Mouse (Mus musculus): Measurements from ENCODE around the gene Trf.

Gene Trf

DNA sequence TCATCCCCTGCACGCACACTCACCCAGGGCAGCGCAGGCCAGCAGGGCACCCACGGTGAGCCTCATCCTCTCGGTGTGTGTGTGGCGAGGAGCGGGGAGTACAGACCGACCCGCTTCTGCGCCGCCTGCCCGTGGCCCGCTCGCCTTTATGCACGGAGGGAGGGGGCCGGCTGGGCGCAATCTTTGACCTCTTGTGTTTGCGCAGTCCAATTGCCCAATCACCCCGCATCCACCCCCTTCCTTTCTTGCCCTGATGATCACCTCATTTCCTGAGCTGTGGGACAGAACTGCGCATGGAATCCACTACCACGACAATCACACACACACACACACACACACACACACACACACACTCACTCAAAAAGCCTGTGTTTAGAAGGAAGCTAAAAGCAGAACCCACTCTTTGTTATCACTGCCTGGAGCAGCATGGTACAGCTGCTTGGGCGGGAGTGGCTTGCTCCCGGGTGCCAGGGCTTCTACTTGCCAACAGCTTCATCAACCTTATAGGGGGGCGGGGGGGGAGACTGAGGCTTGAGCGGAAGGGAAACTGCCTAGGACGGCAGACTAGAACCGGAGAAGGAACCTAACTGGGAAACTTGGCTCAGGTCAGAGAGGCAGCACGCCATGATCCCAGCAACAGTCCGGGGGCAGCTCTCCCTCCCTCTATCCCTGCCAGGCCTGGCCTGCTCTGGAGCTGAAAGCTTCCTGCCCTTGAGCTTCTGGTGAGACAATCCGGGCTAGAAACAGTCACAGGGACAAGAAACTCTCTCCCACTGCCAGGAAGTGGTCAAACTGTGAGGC, at the start of gene Trf, which contains the start of gene Gm20425:
Trf (minus strand) TSS at position 294 of the 801 bp plus-strand sequence.
Gm20425 (minus strand) TSS at position 157 of the 801 bp plus-strand sequence.
- no peak for DNase-seq (ENCODE audit: low read depth, low spot score)

DNA sequence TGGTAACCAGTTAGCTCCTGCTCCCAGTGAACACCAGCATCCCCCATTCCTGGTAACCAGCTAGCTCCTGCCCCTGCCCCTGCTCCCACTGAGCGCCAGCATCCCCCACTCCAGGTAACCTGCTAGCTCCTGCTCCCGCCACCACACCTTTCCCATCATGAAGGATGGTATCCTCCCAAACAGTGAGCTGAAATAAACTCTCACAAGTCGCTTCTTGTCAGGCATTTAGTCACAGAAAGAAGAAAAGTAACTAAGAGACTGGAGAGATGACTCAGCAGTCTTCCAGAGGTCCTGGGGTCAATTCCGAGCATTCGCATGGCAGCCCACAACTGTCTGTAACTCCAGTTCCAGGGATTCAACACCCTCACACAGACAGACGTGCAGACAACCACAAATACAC, 46.6 kb upstream of the Trf start:
- DNase-seq (ENCODE audit: low read depth, low spot score) = no peak

DNA sequence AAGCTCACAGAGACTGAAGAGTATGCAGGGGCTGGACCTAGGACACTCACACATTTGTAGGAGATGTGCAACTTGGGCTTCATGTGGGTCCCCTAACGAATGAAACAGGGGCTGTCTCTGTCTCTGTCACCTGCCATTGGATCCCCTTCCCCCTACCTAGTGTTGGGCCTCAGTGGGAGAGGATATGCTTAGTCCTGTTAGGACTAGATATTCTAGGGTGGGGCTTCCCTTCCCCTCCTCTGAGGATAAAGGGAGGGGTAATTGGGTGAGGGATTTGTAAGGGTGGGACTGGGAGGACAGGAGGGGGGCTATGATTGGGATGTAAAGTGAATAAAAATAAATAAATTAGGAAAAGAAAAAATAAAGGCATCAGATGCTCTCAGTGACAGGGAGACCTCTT, 45.4 kb upstream of the Trf start:
- DNase-seq (ENCODE audit: low read depth, low spot score) = no peak

DNA sequence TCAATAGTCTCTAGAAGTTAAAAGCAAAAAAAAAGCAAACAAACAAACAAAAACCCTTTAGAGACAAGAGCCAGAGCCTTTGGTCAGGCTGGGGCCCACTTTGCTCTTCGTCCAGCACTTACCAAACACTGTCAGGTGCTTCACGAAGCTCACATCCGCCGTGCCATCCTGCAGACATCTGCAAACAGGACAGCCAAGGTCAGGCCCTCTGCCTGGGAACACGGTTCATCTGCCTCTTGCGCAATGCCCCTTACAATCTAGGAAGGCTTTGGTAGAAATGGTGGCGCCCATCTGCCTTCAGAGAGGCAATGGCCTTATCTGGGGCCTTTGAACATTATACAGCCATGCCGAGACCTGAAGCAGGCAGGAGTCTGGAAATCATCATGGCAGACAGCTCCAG, 44.6 kb upstream of the Trf start:
- DNase-seq (ENCODE audit: low read depth, low spot score) = no peak

DNA sequence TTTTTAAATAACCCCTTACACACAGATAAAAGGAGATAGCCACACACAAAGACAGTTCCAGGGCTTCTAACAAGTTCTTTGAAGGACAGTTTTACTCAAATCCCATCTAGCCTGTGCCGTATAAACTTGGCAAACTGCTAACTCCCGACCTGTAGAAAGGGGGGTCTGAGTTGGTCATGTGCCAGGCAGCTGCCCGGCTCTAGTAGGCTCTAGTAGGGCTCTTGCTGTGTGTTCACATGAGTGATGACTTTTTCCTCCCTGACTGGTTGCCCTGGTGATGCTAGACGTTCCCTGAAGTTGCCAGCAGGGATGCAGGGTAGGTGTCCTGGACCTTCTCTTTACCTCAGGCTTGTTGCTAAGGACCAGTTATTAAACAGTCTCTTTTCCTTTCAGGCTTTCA, 40.9 kb upstream of the Trf start:
- DNase-seq (ENCODE audit: low read depth, low spot score) = no peak

DNA sequence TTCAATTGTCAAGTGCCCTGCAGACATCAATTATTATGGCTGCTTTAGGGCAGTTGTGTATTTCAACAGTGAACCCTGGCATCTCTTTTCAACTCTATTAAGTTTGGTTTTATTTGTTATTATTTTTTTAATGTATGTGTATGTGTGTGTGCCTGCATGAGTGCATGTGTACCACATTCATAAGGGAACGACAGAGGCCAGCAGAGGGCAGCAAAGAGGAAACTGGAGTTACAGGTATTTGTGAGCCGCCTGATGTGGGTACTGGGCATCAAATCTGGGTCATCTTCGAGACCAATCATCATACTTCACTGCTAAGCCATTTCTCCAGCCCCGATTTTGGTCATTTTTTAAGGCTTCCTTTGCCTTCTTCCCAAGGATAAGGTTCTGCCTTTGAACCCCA, 35.5 kb upstream of the Trf start:
- no peak for DNase-seq (ENCODE audit: low read depth, low spot score)

DNA sequence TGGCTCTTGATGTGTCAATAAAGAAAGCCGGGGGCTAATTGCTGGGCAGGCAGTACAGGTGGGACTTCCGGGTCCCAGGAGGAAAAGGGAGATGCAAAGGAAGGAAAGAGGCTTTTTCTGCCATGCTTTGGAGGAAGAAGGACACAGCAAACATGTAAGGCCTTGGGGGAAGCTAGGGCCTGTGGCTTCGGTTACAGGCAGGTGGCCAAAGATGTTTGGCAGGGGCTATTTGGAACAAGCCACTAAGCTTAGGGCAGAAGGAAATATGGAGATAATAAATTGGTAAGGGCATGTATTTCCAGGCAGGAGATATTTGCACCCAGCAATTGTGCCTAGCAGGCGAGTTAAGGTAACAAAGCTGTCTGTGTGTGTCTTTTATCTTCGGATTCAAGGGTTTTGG, 22.7 kb upstream of the Trf start:
- DNase-seq (ENCODE audit: low read depth, low spot score) = no peak

DNA sequence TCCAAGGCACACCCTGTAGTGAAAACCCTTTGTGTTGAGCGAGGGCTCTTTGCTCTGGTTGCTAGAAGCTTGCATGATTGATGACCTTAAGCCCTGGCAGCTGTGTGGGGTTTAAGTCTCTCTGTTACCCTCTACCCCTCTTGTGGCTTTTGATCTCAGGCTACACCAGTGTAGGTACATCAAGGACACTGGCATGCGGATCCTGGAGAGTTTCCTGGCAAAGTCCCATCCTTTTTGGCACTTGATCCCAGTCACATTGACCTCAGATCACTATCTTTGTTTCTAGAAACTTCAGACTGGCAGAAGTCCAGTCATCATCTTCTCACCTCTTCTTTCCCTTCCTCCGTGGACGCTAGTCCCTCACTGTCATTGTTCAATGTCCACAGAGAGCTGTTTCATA, 18.4 kb upstream of the Trf start:
- DNase-seq (ENCODE audit: low read depth, low spot score) = no peak

DNA sequence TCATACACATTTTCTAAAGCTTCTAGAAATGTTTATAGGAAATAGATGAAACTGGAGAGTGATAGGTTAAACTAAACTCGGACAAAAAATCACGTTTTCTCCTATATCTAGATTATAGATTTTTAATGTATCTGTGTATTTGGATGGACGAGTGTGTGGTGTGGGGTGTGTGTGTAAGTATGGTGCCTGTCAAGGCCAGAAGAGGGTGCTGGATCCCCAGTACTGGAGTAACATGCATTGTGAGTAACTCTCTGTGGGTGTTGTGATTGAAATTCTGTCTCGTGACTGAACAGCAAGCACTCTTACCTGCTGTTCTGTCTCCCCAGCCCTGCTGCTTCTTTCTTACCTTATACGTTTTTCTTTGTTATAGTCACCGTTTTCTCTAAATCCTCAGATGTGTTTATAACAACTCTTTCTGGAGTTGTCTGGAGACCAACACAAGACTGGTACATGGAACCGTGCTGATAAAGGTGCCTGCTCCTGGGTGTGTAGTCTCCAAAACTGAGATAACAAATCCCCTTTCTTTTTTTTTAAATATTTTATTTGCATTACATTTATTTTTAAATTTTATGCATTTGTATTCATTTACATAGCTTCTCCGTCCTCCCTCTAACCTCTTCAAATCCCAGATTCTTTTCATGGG, 16.4 kb upstream of the Trf start:
- DNase-seq (ENCODE audit: low read depth, low spot score) = no peak

DNA sequence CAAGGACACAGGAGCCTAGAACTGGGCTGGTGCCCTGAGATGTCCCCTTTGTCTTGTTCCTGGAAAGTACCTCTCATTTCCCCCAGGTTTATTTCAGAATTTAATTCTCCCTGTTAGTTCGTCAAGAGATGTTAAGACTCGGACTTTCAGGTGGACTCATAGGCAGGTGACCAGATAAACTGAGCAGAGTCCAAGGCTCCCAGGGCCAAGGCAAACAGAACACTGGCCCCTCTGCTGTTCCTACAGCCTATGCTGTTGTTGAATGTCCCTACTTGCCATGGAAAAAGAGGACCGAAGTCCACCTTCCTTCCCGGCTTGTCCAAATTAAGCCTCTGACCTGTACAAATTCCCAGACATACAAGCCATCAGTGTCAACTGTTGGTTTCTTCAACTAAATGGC, 13.4 kb upstream of the Trf start:
- DNase-seq (ENCODE audit: low read depth, low spot score) = no peak

DNA sequence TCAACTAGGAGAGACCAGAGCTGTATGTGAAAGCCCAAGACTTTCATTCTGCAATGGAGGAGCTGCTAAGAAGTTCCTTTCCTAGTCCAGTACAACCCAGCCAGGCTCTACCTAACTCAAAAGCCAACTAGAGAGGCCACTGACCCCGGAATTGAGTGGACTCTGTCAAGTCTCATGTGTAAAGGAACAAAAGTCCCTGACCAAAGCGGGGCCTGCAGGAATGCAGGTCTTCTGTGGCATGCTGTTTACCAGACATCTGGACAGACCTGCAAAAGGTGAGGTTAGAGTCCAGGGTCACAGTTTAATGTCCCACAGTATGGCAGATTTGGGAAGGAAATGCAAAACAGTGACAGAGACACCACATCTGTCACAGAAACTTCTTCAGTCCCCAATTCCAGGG, 11.0 kb upstream of the Trf start:
- no peak for DNase-seq (ENCODE audit: low read depth, low spot score)

DNA sequence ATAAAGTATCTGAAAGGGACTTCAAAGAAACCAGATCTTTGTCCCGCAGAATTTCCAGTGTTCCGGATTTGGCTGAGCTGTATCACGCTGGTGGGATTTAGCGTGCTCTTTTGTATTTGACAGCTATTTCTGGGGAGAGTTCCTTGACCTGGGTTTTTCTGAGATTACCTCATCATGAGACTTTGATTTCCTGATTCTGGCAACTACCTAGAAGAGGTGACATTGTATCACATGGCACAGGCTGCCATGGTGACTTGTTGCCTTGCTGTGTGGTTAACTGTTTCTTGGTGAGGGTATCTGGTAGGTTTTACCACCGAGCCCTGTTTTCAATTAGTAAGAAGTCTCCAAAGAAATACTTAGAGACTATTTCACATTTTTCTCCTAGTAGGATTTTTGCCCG, 9.2 kb upstream of the Trf start:
- no peak for DNase-seq (ENCODE audit: low read depth, low spot score)

DNA sequence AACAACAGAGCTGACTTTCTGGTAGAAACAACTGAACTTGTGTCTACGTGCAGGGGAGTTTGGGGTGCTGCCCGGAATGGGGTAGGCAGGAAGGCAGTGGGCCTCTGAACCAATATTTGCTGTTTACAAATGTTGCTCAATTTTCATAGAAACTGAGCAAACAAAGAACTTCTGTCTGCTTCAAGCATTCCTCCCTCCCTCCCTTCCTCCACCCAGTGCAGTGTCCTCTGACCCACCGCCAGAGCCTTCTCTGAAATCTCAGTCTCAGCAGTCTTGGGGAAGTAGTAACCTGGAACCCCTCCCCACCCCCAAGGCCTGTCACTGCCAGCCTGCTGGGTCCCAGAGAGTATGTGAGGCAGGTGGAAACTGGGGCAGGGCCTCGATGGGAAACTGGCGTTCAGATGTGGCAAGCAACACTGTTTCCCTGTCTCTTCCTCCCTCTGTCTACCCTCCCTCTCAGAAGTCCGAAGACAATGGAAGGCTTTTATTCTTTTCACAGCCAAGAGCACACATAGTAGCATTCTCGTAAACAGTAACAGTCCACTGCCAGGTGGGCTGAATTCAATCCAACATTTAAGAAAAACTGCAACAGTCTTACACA, 4.4 kb upstream of the Trf start:
- no peak for DNase-seq (ENCODE audit: low read depth, low spot score)

DNA sequence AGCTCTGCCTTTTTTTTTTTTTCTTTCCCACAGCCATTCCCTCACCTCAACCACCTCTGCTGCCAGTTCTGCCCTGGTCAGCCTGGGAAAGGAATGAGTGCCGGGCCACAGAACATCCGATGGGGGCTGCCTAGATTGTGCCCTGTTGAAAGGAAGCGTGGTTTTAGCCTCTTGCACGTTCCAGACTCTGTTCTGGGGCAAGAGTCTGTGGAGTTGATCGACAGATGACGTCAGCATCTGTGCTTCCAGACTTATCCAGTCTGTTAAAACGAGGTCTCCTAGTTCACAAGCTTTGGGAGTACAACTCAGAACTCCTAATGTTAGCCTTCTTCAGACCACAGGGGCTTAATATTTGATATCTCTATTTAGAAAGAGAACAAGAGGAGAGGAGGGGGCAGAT, 3.8 kb upstream of the Trf start:
- no peak for DNase-seq (ENCODE audit: low read depth, low spot score)

DNA sequence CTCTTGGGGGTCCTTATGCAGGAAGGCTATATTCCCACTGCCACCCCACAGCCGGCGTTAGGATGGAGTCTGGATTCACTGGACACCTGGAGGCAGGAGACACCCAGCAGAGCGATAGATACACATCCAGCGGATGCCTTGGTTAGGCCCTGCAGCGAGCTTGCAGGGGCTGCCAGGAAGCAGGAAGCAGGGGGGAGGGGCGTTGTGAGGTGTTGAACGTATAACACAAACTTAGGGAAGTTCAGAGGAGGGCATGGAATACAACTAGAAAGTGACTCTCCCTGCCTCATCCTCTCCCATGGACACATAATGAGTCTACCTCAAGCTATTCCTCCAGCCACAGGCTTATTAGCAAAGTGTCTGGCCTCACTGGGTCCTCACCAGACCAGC, 2.8 kb upstream of the Trf start:
- DNase-seq (ENCODE audit: low read depth, low spot score) = no peak

DNA sequence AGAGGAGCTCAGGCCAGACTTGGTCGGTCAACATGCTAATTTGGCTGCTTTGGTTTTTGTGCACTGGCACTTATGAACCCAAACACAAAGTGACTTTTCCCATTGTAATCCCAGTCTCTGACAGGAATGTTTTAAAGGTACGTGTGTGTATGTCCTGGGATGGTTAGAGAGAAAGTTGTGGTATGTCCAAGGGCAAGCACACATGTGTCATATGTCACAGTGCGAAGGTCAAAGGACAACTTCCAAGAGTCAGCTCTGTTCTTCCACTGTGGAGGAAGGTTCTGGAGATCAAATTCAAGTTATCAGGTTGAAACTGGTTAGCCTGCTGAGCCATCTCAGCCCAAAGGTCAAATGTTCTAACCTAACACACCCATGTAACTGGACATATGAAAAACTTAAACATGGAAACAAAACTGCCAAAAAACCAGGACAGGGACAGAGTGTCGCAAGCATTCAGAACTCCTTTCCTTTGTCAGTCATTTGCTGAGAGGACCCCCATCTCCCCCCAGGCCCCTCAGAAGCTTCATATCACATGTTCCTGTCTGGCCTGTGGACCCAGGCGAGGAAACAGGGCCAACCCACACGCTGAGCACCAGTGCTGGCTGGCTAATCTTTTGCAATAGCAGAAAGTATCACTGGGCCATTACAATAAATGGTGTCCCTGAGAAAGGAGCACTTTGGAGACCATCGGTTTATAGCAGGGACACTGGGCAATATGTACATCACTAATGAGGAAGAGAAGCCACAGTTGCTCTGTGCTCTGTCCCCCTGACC, 2.2 kb upstream of the Trf start:
- DNase-seq (ENCODE audit: low read depth, low spot score) = no peak

DNA sequence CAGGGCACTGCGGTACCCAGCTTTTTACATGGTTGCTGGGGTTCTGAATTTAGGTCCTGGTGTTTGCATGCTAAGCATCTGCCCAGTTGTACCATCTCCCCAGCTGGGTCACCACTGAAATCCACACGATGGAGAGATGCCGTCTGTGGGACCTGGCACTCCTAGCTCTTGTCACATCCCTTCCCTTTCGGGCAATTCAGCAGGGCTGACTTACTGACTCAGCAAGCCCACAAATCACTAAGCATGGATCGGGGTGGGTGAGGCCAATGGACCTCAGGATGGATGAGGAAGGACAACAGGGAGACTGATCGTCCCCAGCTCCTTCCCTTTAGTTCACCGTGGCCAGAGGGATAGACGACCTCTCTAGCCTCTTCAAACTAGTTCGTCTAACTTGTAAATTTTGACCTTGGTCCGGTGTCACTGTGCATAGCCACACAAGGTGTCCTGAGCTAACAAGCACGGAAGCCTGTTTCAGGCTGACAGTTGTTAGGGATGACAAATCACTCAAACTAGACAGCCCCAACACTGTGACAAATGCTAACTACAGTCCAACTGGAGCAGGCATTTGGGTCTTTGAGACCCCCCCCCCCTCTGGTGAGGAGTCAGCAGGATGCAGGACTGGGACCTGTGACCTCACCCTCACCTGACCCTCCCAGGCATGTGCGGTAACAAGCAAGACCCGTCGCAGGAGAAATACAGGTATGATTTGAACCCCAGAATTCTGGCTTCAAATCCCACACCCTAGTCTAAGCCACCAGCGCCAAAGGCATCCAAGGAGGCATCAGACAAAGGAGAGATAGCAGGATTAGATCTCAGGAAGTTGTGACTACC, 992 bp downstream of the Trf start:
- no peak for DNase-seq (ENCODE audit: low read depth, low spot score)

DNA sequence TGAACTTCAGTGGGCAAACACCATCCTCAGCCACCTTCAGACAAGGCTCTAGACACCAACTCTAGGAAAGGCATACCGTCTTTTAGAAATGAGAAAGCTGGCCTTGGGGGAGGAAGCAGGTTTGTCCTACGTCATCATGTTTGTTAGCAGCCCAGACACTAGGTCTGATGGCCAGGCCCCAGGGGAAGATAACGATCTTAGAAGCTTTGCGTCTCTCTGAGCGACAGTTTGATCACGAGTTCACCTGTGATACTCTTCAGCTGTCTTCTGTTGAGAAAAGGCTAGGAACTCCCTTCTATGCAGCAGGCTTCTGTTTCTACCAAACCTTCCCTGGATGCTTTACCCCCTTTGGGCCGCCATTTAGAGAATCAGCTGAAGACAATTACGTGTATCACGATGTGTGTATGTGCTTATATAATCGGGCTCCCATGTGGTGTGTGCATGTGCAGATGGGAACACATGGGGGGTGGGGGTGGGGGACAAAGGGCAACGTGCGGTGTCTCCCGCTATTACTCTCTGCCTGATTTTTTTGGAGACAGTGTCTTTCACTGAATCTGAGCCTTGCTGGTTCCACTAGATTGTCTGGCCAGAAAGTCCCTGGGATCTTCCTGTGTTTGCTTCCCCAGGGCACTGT, 1.8 kb downstream of the Trf start:
- DNase-seq (ENCODE audit: low read depth, low spot score) = no peak

DNA sequence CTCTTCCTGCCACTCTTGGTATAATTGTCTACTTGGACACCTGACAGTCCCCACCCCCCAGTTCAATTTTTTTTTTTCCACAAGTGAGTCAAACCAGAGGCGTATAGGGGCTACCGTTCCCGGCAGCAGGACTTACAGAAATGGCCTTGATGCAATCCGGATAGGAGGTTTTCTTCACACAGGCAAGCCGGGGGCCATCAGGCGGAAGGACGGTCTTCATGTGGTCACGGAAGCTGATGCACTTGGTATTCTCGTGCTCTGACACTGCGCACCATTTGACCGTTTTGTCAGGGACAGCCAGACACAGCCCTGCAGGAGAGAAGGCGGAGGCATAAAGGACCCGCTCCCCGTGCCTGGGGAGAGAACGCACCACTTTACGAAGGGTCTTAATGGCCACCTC, 2.5 kb downstream of the Trf start:
- no peak for DNase-seq (ENCODE audit: low read depth, low spot score)

DNA sequence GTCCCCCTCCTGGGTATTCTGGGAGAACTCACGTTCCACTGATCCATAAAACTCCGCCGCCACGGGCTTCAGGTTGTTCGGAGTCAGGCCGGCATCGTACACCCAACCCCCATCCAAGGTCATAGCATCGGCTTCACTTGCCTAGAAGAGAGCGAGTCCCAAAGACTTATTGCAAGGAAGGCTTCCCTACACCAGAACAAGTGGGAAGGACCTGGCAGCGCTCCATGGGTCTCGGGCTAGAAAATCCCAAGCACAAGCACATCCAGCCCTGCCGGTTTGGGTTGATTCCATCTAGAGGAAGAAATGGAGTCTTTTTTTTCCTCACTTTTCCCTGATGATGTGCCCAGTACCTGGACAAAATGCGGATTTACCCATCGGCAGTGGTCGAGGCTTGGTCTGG, 3.4 kb downstream of the Trf start:
- no peak for DNase-seq (ENCODE audit: low read depth, low spot score)

DNA sequence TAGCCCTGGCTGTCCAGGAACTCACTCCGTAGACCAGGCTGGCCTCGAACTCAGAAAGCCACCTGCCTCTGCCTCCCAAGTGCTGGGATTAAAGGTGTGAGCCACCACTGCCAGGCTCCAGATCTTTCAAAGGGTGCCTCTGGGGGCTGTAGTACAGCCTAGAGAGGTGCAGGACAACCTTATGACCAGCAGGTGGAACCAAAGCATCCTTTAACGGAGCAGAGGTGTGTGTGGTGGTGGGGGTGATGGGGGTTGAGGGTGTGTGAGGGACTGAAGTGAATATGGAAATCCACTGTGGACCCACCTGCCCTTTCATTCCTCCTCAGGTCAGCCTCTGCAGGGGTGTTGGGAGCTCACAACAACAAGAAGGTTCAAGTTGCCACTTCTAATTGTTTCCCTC, 4.8 kb downstream of the Trf start:
- no peak for DNase-seq (ENCODE audit: low read depth, low spot score)

All from brain, embryonic 18.5 days (tissue).